25 mouse cellular contexts compared by ENCODE assay signal in genomic region chr6:28614856-28615255, GRCm38 (mm10).
A peak's percentile ranks its signal among the peaks of the same experiment; 100 is the strongest.
DNase-seq lines count a peak whose midpoint lies in the region; ATAC-seq and TF ChIP-seq lines count a peak whose summit lies in the region.
"Had no signal": no experiment of that assay in that cellular context is flagged by ENCODE, and none has a peak within 500 bp of the region (broad histone marks: within the 10 kb centered on the region; RNA-seq: fewer than 3 reads in every experiment).

No protein-coding gene starts in this region.

- 86% methylated on average over 4 of the region's 4 CpGs for WGBS in forebrain, embryonic 15.5 days
- 90% methylated on average over 4 of the region's 4 CpGs for WGBS in forebrain, embryonic 16.5 days
- 65% methylated on average over 4 of the region's 4 CpGs for WGBS in kidney, embryonic 16.5 days
- 80% methylated on average over 4 of the region's 4 CpGs for whole genome bisulfite sequencing in lung, postnatal 0 days

- no peak overlapping the region for H3K4me3 ChIP-seq in forebrain, embryonic 15.5 days
- no peak overlapping the region for H3K4me3 ChIP-seq in forebrain, embryonic 16.5 days (replicated peaks; ENCODE audit: low read length)
- H3K4me3 ChIP-seq in kidney, embryonic 16.5 days (ENCODE audit: low read length): no peak overlapping the region
- H3K4me3 ChIP-seq in lung, postnatal 0 days (ENCODE audit: low read depth, low read length): no peak overlapping the region
- H3K4me3 ChIP-seq: erythroblast, embryonic 14.5 days; hindbrain, embryonic 10.5 days; hindbrain, embryonic 15.5 days; limb, embryonic 12.5 days; liver, embryonic 15.5 days; lung, embryonic 15.5 days; midbrain, embryonic 13.5 days; stomach, embryonic 15.5 days had no signal

- H3K4me2 ChIP-seq in forebrain, embryonic 15.5 days (replicated peaks): no peak overlapping the region
- no peak overlapping the region for H3K4me2 ChIP-seq in forebrain, embryonic 16.5 days (ENCODE audit: low read length)
- H3K4me2 ChIP-seq in kidney, embryonic 16.5 days (replicated peaks; ENCODE audit: low read depth, low read length): no peak overlapping the region
- no peak overlapping the region for H3K4me2 ChIP-seq in lung, postnatal 0 days (replicated peaks; ENCODE audit: low read depth, low read length)
- H3K4me2 ChIP-seq: hindbrain, embryonic 15.5 days; limb, embryonic 12.5 days; liver, embryonic 15.5 days; lung, embryonic 15.5 days; midbrain, embryonic 13.5 days; stomach, embryonic 15.5 days had no signal

- no peak for ATAC-seq in forebrain, embryonic 15.5 days (replicated peaks)
- ATAC-seq in forebrain, embryonic 16.5 days: no peak
- peak; percentile 60; the same call in 1 of the 2 replicates for ATAC-seq in kidney, embryonic 16.5 days (ENCODE audit: low FRiP score, low TSS enrichment)
- no peak for ATAC-seq in lung, postnatal 0 days
- ATAC-seq: CD4-positive, CD25-positive, alpha-beta regulatory T cell, adult 4 months; inflammation-experienced regulatory T-cells, adult 6 months; midbrain, embryonic 13.5 days had no signal

- no peak for TF ChIP-seq CTCF in lung, postnatal 0 days (IDR thresholded peaks at IDR 0.05)

- DNase-seq in kidney, postnatal 25 days: no peak
- peak; percentile 15 for DNase-seq in lung, postnatal 36 days
- DNase-seq in lung, postnatal 0 days (ENCODE audit: low spot score): no peak
- DNase-seq in frontal cortex, postnatal 10 days (ENCODE audit: low spot score in 2 of 2): no peak
- DNase-seq: cerebellum, adult 11 months; heart, postnatal 14 days; kidney, adult 18-20 months; kidney, postnatal 36 days; retina, postnatal 1 day; right cerebral cortex, postnatal 14 days; thymus, postnatal 14 days had no signal

- H3K27ac ChIP-seq in forebrain, embryonic 15.5 days (replicated peaks): peak overlapping the region; percentile 84; the same call in 1 of the 2 replicates
- no peak overlapping the region; the same call in 1 of the 2 replicates for H3K27ac ChIP-seq in forebrain, embryonic 16.5 days (ENCODE audit: low read length)
- H3K27ac ChIP-seq in kidney, embryonic 16.5 days (ENCODE audit: low read length): no peak overlapping the region
- H3K27ac ChIP-seq in lung, postnatal 0 days (ENCODE audit: low read length): no peak overlapping the region
- H3K27ac ChIP-seq: hindbrain, embryonic 10.5 days; hindbrain, embryonic 15.5 days; limb, embryonic 12.5 days; liver, embryonic 15.5 days; lung, embryonic 15.5 days; macrophage; midbrain, embryonic 13.5 days; stomach, embryonic 15.5 days had no signal

- no peak overlapping the region for H3K9ac ChIP-seq in forebrain, embryonic 15.5 days (replicated peaks)
- H3K9ac ChIP-seq in forebrain, embryonic 16.5 days (replicated peaks; ENCODE audit: low read depth, low read length): no peak overlapping the region
- no peak overlapping the region for H3K9ac ChIP-seq in kidney, embryonic 16.5 days (replicated peaks; ENCODE audit: low read length)
- H3K9ac ChIP-seq in lung, postnatal 0 days (replicated peaks; ENCODE audit: low read depth): no peak overlapping the region
- H3K9ac ChIP-seq: hindbrain, embryonic 15.5 days; limb, embryonic 12.5 days; liver, embryonic 15.5 days; lung, embryonic 15.5 days; midbrain, embryonic 13.5 days; stomach, embryonic 15.5 days had no signal

- no peak for TF ChIP-seq EP300 in lung, postnatal 0 days (IDR thresholded peaks at IDR 0.05)

- no peaks in the 10 kb centered on the region for H3K27me3 ChIP-seq in forebrain, embryonic 15.5 days
- H3K27me3 ChIP-seq in forebrain, embryonic 16.5 days (replicated peaks; ENCODE audit: control insufficient read depth, insufficient read depth, low read length): no peaks in the 10 kb centered on the region
- no peaks in the 10 kb centered on the region for H3K27me3 ChIP-seq in kidney, embryonic 16.5 days (ENCODE audit: insufficient read depth, low read length)
- H3K27me3 ChIP-seq in lung, postnatal 0 days (replicated peaks; ENCODE audit: insufficient read depth, low read length): no peaks in the 10 kb centered on the region
- H3K27me3 ChIP-seq: hindbrain, embryonic 15.5 days; limb, embryonic 12.5 days; liver, embryonic 15.5 days; lung, embryonic 15.5 days; midbrain, embryonic 13.5 days; stomach, embryonic 15.5 days had no signal

- H3K9me3 ChIP-seq in forebrain, embryonic 15.5 days: no peaks in the 10 kb centered on the region
- H3K9me3 ChIP-seq in forebrain, embryonic 16.5 days (ENCODE audit: control insufficient read depth, low read length): no peaks in the 10 kb centered on the region
- no peaks in the 10 kb centered on the region for H3K9me3 ChIP-seq in kidney, embryonic 16.5 days (ENCODE audit: low read length)
- H3K9me3 ChIP-seq in lung, postnatal 0 days (ENCODE audit: low read length): no peaks in the 10 kb centered on the region
- H3K9me3 ChIP-seq: hindbrain, embryonic 10.5 days; hindbrain, embryonic 15.5 days; limb, embryonic 12.5 days; liver, embryonic 15.5 days; lung, embryonic 15.5 days; midbrain, embryonic 13.5 days; stomach, embryonic 15.5 days had no signal

- H3K4me1 ChIP-seq in forebrain, embryonic 15.5 days: peaks cover 32% of the 10 kb centered on the region
- peaks cover 31% of the 10 kb centered on the region for H3K4me1 ChIP-seq in forebrain, embryonic 16.5 days (replicated peaks; ENCODE audit: control insufficient read depth, insufficient read depth, low read length)
- peaks cover 26% of the 10 kb centered on the region for H3K4me1 ChIP-seq in kidney, embryonic 16.5 days (ENCODE audit: insufficient read depth, low read length)
- peaks cover 11% of the 10 kb centered on the region; the same call in 1 of the 2 replicates for H3K4me1 ChIP-seq in lung, postnatal 0 days (ENCODE audit: insufficient read depth, low read depth, low read length)

- no peaks in the 10 kb centered on the region for H3K36me3 ChIP-seq in forebrain, embryonic 15.5 days
- no peaks in the 10 kb centered on the region for H3K36me3 ChIP-seq in forebrain, embryonic 16.5 days (ENCODE audit: control insufficient read depth, insufficient read depth)
- H3K36me3 ChIP-seq in kidney, embryonic 16.5 days (ENCODE audit: insufficient read depth, low read length): no peaks in the 10 kb centered on the region
- no peaks in the 10 kb centered on the region for H3K36me3 ChIP-seq in lung, postnatal 0 days (ENCODE audit: insufficient read depth, low read length)
- H3K36me3 ChIP-seq: hindbrain, embryonic 10.5 days; hindbrain, embryonic 15.5 days; limb, embryonic 12.5 days; liver, embryonic 15.5 days; lung, embryonic 15.5 days; midbrain, embryonic 13.5 days; stomach, embryonic 15.5 days had no signal
